Mouse (Mus musculus) embryonic facial prominence, embryonic 15.5 days (tissue): ENCODE measurements at regions not wholly inside any gene's neighbourhood (a gene's known extent, or its start where the extent isn't known, plus 50 kb on each side); places are given as distances from the start of the nearest gene placed in this dataset.

Experiments
- ATAC-seq: fragments of 200-750 bp; cut with Nextera tagmentation; 2 replicates; pipeline ENCODE4 v1.8.0; 2017; ENCODE audit warnings: low read depth, moderate TSS enrichment; ENCODE audit not compliant: insufficient number of reproducible peaks, low FRiP score, low TSS enrichment
- H3K27ac ChIP-seq: fragments of 300-500 bp; sonication (generic); replicated peaks from 2 replicates; pipeline ENCODE4 v1.5.1; 2015; ENCODE audit warnings: mild to moderate bottlenecking, inconsistent platforms
- H3K27me3 ChIP-seq: fragments of 300-500 bp; sonication (generic); 2 replicates; pipeline ENCODE4 v1.6.1; 2015; ENCODE audit warnings: inconsistent platforms
- H3K36me3 ChIP-seq: fragments of 300-500 bp; sonication (generic); 2 replicates; pipeline ENCODE4 v1.6.1; 2015; ENCODE audit warnings: mild to moderate bottlenecking, inconsistent platforms
- H3K4me1 ChIP-seq: fragments of 300-500 bp; sonication (generic); 2 replicates; pipeline ENCODE4 v1.6.1; 2015; ENCODE audit warnings: inconsistent platforms
- H3K4me2 ChIP-seq: fragments of 300-500 bp; sonication (generic); replicated peaks from 2 replicates; pipeline ENCODE4 v1.6.1; 2015; ENCODE audit warnings: mild to moderate bottlenecking, inconsistent platforms
- H3K4me3 ChIP-seq: fragments of 300-500 bp; sonication (generic); replicated peaks from 2 replicates; pipeline ENCODE4 v1.5.1; 2015; ENCODE audit warnings: mild to moderate bottlenecking, inconsistent platforms
- H3K9ac ChIP-seq: fragments of 300-500 bp; sonication (generic); 2 replicates; pipeline ENCODE4 v1.6.1; 2015; ENCODE audit warnings: inconsistent platforms
- H3K9me3 ChIP-seq: fragments of 300-500 bp; sonication (generic); replicated peaks from 2 replicates; pipeline ENCODE4 v1.6.1; 2016; ENCODE audit warnings: inconsistent platforms
- WGBS: fragments of 180-500 bp; shearing (Covaris S2); methylation state at CpG from one replicate; pipeline ENCODE4 v1.1.7; 2015; 5-methylcytosine and 5-hydroxymethylcytosine counted together

DNA sequence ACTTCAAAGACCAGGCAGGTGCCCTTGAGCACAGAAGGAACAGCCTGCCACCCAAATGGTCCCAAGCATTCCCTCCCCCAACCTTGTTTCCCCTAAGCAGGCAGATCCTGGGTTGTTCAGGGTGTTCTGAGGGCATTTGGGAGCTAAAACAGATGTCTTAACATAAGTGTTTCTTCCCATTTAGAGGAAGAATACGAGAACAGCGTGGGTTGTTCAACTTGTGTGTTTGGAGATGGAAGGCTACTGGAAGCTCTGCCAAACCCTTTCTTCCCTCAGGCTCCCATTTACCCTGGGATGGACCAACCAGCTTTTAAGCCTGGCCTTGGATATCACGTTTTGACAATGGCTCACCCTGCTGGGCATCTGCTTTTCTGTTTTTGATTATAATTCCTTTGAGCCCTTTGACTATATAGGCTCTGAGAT is 226.8 kb downstream of the Csl start:
- Histone ChIP-seq H3K4me1 (peaks cover 11% of the 10 kb centered on the region), H3K9me3 (no peaks in the 10 kb centered on the region), H3K36me3 (no peaks in the 10 kb centered on the region), H3K4me3 (no peak overlapping the region), H3K27me3 (no peaks in the 10 kb centered on the region), H3K27ac (peak overlapping the region; percentile 11; the same call in 1 of the 2 replicates), H3K4me2 (no peak overlapping the region), H3K9ac (no peak overlapping the region)
- WGBS: 22% methylated on average over 3 of the region's 3 CpGs
- no peak for ATAC-seq

DNA sequence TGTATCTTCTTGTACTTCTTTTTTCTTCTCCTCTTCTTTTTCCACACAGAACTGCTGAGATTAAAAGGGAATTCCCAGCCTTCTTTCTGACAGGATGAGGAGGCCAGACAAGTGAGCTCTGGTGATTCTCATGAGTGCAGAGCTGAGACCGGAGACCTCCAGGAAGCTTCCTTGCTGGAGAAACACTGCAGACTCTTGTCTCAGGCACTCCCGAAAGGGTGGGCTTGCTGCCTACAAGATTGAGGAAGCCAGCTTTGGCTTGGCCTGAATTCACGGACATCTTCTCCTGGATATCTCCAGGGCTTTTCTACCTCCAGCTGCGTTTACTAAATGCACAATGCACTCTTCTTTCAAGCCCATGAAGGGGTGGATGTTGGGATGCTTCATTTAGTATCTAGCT is 226.0 kb downstream of the Csl start:
- Histone ChIP-seq H3K27ac (no peak overlapping the region; the same call in 1 of the 2 replicates), H3K36me3 (no peaks in the 10 kb centered on the region), H3K27me3 (no peaks in the 10 kb centered on the region), H3K9ac (no peak overlapping the region), H3K4me3 (no peak overlapping the region), H3K4me2 (no peak overlapping the region), H3K4me1 (peaks cover 11% of the 10 kb centered on the region), H3K9me3 (no peaks in the 10 kb centered on the region)
- no peak for ATAC-seq
- WGBS: 53% methylated on average over 4 of the region's 4 CpGs

DNA sequence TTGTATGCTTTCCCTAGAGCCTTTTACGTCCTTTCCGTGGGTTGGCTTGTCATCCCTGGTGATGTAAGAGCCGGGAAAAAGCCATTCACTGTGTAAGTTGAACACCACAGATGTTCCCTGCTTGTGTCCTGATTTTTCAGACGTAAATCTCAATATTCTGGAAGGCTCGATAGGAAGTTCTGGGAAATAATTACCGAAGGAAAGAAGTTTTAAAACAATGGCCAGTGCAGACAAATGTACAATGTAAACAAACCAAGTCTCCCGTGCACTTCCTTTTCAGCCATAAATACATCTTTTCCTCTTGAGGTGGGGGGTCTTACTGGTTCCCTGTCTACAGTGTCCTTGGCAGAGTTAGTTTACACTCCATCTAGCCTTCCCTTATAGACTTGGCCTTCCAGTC is 225.2 kb downstream of the Csl start:
- H3K4me2 ChIP-seq: no peak overlapping the region
- no peak overlapping the region for H3K9ac ChIP-seq
- H3K36me3 ChIP-seq: no peaks in the 10 kb centered on the region
- no peak overlapping the region for H3K27ac ChIP-seq
- H3K4me3 ChIP-seq: no peak overlapping the region
- no peaks in the 10 kb centered on the region for H3K9me3 ChIP-seq
- WGBS: 68% methylated on average over 7 of the region's 7 CpGs
- peaks cover 11% of the 10 kb centered on the region for H3K4me1 ChIP-seq
- no peaks in the 10 kb centered on the region for H3K27me3 ChIP-seq
- ATAC-seq: no peak

DNA sequence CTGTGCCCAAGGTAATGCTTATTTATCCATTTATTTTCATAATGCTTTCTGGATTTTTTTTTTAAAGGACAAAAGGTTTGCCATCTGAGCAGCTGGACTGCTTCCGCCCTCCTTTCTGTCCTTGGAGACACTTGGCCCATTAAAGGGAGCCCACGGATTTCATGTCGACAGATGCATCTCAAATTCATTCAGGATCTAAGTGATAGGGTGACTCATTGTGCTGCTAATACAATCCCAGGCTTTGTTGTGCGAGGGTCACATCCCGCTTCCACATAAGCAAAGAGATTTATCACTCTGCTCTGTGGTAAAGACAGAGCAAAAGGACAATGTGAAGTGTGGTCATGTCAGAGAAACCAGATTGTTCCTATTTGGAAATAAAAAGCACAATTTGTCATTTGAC is 220.8 kb downstream of the Csl start:
- Histone ChIP-seq H3K36me3 (no peaks in the 10 kb centered on the region), H3K4me3 (no peak overlapping the region), H3K27ac (no peak overlapping the region), H3K4me1 (no peaks in the 10 kb centered on the region), H3K27me3 (no peaks in the 10 kb centered on the region), H3K4me2 (no peak overlapping the region), H3K9ac (no peak overlapping the region), H3K9me3 (no peaks in the 10 kb centered on the region)
- no peak for ATAC-seq
- 56% methylated on average over 5 of the region's 5 CpGs for WGBS

DNA sequence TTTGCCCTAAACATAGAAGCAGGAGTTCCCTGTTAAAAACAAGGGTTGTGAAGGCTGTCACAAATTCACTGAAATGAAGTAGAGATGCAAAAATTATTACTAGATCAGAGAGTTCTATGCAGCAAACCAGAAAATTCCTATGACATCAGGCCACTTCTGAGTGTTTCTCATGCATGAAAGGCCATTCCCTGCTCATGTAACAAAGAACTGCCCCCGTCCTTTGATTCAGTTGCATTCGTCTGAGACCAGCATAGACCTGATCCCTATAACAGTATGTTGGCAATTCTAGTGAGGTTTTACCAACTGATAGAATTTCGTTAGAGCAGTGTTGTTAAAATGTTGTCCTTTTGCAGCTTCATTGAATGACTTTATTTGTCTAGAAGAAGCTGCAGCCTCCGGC is 207.1 kb downstream of the Csl start:
- H3K4me2 ChIP-seq: no peak overlapping the region
- no peak for ATAC-seq
- H3K9ac ChIP-seq: no peak overlapping the region
- WGBS: 69% methylated on average over 4 of the region's 4 CpGs
- H3K9me3 ChIP-seq: no peaks in the 10 kb centered on the region
- H3K27ac ChIP-seq: no peak overlapping the region
- peaks cover 11% of the 10 kb centered on the region; the same call in 1 of the 2 replicates for H3K4me1 ChIP-seq
- H3K4me3 ChIP-seq: no peak overlapping the region
- no peaks in the 10 kb centered on the region for H3K27me3 ChIP-seq
- H3K36me3 ChIP-seq: no peaks in the 10 kb centered on the region

DNA sequence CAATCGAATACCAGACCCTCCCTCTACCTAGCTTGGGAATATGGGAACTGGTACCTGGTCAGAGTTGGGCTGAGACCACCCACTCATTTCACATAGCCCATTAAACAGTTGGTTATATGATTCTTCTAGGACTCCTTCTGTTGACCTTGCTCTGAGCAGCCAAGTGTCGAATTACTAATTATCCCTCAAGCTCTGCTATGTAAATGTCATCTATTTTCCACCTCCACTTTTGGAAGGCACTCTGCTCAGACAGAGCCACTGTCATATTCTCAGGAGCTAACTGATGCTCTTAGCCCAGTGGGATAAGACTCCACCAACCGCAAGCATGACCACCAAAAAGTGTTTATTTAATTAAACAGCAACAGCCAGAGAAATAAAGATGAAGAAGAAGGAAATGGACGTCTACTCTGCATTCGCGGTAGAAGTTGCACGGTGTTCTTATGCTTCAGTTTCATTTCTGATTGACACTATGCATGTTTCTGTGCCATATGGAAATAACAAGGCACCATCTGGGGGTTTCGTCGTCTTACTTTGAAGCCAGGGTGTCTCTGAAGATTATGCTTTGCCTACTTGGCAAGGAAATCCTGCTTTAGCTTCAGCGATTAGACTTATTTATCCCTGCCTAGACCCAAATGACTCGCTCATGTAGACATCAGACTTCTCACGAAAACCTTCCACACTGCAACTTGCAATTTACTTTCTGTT is 206.5 kb downstream of the Csl start:
- peaks cover 11% of the 10 kb centered on the region; the same call in 1 of the 2 replicates for H3K4me1 ChIP-seq
- WGBS: 57% methylated on average over 12 of the region's 12 CpGs
- no peak overlapping the region for H3K27ac ChIP-seq
- ATAC-seq: no peak
- H3K9me3 ChIP-seq: no peaks in the 10 kb centered on the region
- no peaks in the 10 kb centered on the region for H3K27me3 ChIP-seq
- H3K9ac ChIP-seq: no peak overlapping the region
- no peak overlapping the region for H3K4me3 ChIP-seq
- H3K4me2 ChIP-seq: no peak overlapping the region
- H3K36me3 ChIP-seq: no peaks in the 10 kb centered on the region

- Histone ChIP-seq H3K9me3 (no peaks in the 10 kb centered on the region), H3K9ac (no peak overlapping the region), H3K36me3 (no peaks in the 10 kb centered on the region), H3K27ac (no peak overlapping the region), H3K27me3 (no peaks in the 10 kb centered on the region), H3K4me3 (no peak overlapping the region), H3K4me2 (no peak overlapping the region), H3K4me1 (peaks cover 11% of the 10 kb centered on the region; the same call in 1 of the 2 replicates)
- ATAC-seq: no peak
- 77% methylated on average over 2 of the region's 2 CpGs for WGBS
These were observed 204.4 kb downstream of the Csl start for GRCm38 (mm10) chr10:99555021-99555420.

DNA sequence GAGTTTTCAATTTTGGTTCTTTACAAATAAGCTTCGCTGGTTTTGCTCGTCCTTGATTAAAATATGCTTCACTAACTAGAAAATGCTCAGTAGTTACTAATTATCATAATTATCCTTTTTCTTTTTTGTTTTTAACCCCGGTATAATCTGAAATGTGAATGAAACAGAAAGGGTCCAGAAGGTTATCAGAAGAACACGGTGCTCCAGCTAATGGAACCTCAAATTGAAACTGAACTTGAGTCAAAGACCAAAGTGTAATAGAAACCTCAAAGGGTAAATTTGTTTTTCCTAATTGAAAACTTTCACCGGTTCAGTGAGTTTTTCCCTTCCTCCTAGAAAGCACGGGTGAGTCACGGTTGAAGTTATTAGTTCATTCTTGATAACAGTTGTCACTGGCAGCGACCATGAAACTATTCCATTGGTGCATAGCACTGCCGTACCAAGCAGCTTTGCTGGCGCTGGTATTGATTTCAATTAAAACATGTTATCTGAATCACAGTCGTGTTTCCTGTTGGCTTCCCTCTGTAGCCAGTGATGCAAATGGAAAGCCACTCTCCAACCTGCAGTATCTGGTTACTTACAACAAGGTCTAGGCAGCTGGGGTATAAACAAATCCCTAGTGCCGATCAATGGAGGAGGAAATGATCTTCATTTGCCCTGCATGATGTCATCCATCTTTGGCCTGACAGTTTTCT is 203.7 kb downstream of the Csl start:
- Histone ChIP-seq H3K9ac (no peak overlapping the region), H3K4me1 (peaks cover 11% of the 10 kb centered on the region; the same call in 1 of the 2 replicates), H3K27me3 (no peaks in the 10 kb centered on the region), H3K4me3 (no peak overlapping the region), H3K36me3 (no peaks in the 10 kb centered on the region), H3K9me3 (no peaks in the 10 kb centered on the region), H3K4me2 (no peak overlapping the region), H3K27ac (no peak overlapping the region)
- ATAC-seq: no peak
- 39% methylated on average over 12 of the region's 12 CpGs for WGBS

- Histone ChIP-seq H3K27ac (no peak overlapping the region), H3K4me2 (no peak overlapping the region), H3K27me3 (no peaks in the 10 kb centered on the region), H3K4me3 (no peak overlapping the region), H3K9ac (no peak overlapping the region), H3K4me1 (peaks cover 11% of the 10 kb centered on the region; the same call in 1 of the 2 replicates), H3K36me3 (no peaks in the 10 kb centered on the region), H3K9me3 (no peaks in the 10 kb centered on the region)
- WGBS: 28% methylated on average over 11 of the region's 11 CpGs
- ATAC-seq: no peak
These were observed 203.0 kb downstream of the Csl start for GRCm38 (mm10) chr10:99556353-99557036.

GRCm38 (mm10) chr10:99558656-99559055 is 200.8 kb downstream of the Csl start:
- no peak overlapping the region for H3K9ac ChIP-seq
- WGBS: 79% methylated on average over 5 of the region's 5 CpGs
- ATAC-seq: no peak
- no peaks in the 10 kb centered on the region for H3K27me3 ChIP-seq
- no peaks in the 10 kb centered on the region for H3K9me3 ChIP-seq
- H3K4me1 ChIP-seq: peaks cover 6% of the 10 kb centered on the region; the same call in 1 of the 2 replicates
- no peak overlapping the region for H3K27ac ChIP-seq
- H3K4me3 ChIP-seq: no peak overlapping the region
- H3K36me3 ChIP-seq: no peaks in the 10 kb centered on the region
- no peak overlapping the region for H3K4me2 ChIP-seq

- H3K9me3 ChIP-seq: no peaks in the 10 kb centered on the region
- H3K27me3 ChIP-seq: no peaks in the 10 kb centered on the region
- peaks cover 1% of the 10 kb centered on the region; the same call in 1 of the 2 replicates for H3K4me1 ChIP-seq
- no peak overlapping the region for H3K4me2 ChIP-seq
- H3K4me3 ChIP-seq: no peak overlapping the region
- no peak for ATAC-seq
- H3K27ac ChIP-seq: no peak overlapping the region
- 74% methylated on average over 11 of the region's 11 CpGs for WGBS
- no peaks in the 10 kb centered on the region for H3K36me3 ChIP-seq
- no peak overlapping the region for H3K9ac ChIP-seq
These were observed 198.2 kb downstream of the Csl start for GRCm38 (mm10) chr10:99561166-99561818.
